Mouse (Mus musculus) c-Kit-negative CD71-positive TER-119-positive erythroid progenitor cells, embryonic 14.5 days (primary cell): ENCODE data around the gene Ranbp6.
A peak's percentile ranks its signal among the peaks of the same experiment; 100 is the strongest.

ENCODE experiments used
- DNase-seq: peaks from one replicate; pipeline ENCODE4 v3.0.0-alpha.2; 2013; ENCODE audit warnings: low read depth, low spot score

The Ranbp6 gene

DNA sequence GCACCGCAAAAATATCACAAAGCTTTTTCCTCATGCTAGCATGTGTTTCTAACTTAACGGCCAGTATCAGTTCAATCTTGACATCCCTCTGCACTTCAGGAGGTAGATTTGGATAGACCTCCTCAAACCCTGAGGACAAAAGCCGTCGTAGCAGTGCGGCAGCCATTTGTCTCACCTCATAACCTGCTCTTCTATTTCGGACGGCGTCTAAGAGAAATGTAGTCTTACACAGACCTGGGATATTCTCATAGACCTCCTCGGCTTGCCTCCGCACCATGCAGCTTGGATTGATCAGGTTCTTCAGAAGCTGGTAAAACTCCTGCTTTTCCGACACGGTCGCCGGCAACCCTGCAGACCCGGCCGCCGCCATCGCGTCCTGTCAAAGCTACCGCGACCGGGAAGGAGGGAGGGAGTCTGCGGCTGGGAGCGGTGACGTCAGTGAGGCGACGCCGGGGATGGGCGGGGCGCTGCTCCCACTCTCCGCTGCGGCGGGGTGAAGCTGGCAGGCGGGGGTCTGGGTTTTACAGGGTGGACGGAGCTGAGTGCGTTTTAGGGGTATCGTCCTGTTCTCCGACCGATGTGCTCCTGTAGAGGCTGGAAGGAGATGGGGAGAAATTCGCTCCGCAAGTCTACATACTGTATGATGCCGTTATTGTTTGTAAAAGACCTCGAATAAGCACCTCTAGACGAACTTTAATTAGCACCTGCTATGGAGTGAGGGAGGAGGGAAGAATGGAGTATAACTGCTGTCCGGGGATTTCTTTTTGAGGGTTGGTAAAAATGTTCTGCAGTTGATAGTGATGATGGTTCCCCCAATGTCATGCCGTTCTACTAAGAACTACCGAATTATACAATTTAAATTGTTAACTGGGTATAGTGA, at the start of gene Ranbp6:
TSS of gene Ranbp6 (minus strand) at position 394 of the 880 bp plus-strand sequence.
- peak; percentile 69 for DNase-seq

DNA sequence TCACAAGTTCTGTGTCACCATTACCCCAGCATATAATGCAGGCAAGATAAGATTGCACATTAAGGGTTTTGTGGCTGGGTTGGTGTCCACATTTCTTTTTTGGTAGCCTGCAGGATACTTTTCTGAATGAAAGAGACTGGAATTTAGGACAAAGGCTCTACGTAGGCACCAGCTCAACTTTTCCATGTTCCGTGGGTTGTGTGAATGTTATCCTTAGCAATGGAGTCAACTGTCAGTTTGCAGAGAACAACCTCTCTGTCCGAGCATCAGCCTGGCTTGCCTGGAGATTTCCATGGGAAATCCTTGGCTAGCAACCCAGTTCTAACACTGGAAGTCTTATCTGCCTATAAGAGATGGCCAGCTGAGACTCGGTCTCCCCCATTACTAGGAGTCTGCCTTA, 48.0 kb upstream of the Ranbp6 start:
- DNase-seq: no peak

DNA sequence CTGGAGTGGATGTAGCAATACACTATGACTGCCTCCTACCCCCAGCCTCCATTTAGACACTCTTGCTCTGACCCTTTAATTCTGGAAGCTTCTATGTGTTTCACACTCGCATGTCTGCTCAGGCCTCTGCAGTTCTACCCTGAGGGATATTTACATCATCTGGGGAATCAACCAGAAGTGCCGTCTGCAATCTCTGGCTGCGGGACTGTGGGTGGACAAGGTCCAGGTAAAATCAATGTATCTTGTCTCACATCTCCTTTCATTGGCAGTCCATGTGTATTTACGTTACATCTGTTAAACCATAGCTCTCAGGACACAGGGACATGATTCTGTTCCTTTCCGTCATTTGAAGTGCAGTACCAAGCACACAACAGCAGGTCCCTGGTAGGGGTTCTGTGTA, 44.5 kb upstream of the Ranbp6 start:
- DNase-seq: no peak

DNA sequence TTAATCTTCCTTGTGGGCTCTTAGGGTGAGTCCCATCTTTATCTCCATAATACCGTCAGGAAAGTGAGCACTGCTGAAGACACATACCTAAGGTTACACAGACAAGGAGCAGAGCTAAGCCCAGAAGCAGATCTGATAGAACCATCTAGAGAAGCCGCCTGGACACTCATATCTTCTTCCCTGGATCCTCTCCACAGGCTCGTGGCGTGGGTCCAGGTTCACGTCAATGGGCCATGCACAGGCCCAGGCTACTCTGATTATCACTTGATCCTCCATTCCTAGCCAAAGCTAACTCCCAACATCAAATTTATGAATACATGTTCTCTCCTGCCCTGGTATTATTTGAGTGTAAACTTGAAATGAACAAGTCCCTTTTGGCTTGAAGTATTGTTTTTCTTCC, 40.9 kb upstream of the Ranbp6 start:
- no peak for DNase-seq

DNA sequence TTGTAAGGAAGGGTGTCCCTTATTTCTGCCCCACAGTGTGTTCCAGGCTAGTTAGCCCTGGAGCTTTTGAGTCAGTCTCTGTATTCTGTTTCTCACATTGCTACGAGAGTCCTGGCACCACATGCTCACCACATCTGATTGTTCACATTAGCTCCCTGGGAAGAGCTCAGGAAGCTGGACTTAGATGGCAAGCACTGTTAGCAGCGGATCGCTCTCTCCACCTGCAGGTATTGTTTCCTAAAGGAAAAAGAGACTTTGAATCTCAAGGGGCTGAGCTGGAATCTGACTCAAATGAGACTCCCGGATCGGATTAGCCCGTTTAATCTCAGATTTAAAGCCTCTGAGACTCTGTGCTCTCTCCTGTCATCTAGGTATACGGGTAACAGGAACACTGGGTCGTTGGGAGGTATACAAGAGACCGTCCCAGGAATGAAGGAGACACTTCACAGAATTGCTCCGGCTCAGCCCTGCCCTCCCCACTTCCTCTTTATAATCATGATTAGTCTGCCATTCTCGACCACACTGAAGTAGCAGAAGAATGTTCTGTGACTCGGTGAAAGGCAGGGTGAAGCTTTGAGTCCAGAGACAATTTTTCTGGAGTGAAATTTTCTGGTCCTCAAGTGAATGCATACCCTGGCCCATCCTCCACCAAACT, 38.4 kb upstream of the Ranbp6 start:
- no peak for DNase-seq

DNA sequence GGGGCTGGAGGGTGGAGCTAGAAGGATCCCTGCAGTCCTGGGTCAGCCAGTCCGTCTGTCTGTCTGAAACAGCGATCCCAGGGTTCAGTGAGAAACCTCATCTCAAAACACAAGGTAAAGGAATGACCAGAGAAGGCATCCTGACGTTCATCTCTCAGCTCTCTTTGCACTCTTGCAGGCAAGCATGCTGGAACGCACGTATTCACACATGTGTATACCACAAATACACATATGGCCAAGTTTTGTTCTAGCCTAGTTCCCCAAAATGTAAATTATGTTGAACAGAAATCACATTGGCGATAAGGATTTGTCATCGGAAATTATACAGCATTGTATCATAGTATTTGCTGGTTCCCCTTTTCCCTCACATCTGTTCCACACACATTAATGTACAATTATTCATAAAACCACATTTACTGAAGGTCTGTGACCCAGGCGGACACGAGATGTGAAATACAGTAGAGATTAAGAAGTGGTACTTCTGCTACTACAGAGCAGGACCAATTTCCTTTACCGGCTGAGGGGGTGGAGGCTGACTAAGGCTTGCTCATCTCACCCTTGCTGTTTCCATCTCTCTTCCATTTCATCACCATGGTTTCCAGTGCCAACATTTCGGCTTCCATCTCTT, 37.3 kb upstream of the Ranbp6 start:
- no peak for DNase-seq

DNA sequence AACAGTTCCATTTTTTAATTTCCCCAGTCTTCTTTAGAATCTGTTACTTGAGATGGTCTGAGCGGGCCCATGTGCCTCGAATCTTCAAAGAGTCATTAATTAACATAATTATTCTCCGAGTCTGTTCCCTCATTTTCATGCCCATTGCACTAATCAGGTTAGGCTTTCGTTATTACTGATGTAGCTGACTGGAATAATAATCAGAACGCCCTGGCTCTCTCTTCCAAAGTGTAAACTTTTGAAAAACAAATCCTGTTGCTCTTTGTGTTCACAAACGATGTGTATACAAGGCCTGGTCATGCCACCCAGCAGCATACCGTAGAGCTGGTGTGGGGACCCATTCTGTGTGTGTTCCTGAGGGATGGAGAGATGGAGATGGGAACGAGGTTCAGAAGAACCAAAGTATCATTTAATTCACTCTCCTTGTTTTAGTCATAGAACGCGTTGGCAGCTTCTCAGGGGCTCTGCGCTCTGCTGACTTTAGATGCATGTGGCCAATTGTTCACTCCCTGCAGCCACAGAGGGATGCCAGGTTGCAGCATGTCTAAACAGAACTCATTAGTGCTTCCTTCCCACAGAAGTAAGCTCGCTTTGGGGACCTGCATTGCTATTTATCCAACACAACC, 31.4 kb upstream of the Ranbp6 start:
- DNase-seq: no peak

DNA sequence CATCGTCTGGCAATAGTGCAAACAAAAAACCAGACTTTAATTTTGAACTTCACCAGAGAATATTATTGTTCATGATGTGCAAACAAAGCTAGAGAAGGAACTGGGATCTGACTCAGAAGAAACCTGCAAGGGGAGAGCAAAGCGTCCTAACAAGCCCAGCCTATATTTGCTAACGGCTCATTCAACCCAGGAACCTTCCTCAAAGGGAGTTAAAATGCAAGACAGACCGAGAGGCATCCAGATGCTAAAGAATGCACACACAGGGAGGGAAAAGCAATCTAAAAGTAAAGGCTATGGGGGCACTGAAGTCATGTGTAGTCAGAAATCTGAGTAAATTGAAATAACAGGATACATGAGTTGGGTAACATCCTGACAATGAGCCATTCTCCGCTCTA, 30.9 kb upstream of the Ranbp6 start:
- DNase-seq: no peak

DNA sequence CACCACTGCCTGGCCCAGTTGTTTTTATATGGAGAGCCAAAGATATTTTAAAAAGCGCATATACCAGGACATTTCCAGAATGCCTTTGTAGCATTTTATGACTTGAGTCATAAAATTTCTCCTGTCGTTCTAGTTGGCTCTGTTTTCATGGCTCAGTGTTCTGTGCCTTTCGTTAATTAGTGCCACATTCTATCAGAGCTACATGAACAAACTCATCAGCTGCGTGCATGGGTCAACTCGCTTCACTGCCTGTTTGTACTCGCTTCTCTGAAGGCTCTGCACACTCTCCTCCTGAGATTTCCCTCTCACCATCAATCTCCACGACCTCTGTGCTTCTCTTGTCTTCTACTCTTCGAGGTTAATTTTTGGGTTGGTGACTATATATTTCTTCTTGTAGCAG, 30.2 kb upstream of the Ranbp6 start:
- DNase-seq: no peak

DNA sequence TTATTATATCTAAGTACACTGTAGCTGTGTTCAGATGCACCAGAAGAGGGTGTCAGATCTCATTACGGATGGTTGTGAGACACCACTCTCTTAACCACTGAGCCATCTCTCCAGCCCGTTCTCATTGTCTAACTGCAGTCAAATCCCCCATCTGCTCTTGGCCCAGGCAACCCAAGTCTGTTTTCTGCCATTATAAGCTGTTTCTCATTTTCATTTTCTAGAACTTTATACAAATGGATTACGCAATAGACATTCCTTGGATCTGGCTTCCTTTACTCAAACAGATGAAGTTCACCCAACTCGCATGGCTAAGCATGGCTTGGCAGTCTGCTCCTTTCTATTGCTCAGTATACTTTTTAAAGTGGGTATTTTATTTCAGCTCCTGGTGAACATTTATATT, 27.9 kb upstream of the Ranbp6 start:
- DNase-seq: no peak

DNA sequence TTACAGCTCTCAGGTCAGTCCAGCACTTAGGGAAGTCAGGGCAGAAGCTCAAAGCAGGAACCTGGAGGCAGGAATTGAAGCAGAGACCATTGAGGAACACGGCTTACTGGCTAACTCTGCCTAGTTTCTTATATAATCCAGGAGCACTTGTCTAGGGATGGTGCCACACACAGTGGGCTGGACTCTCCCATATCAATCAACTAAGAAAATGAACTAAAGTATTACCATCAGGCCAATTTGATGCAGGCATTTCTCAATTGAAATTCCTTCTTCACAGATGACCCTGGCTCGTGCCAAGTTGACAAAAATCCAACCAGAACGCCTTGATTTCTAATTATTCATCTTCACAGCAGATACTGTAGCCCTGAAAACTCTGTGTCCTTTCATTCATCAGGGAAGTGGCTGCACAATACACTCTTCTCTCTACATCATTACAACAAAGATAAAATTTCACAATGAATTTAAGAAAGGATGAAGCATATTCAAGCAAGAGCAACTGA, 25.9 kb upstream of the Ranbp6 start:
- no peak for DNase-seq

DNA sequence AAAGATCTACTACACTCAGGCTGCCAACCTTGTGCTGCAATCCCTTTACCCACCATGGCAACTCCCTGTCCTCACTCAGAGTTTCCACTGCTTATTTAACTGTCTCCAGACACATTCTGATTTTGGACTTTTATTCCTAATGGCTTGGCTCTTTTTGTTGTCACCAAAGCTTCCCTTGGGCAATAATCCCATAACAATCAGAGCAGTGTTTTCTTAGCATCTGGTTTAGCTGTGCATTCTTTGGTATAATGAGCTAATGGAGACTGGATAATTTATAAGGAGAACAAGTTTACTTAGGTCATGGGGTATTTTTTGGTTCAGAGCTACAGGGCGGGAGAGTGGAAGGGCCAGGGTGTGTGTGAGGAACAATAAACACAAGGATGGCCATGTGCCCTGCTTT, 25.4 kb upstream of the Ranbp6 start:
- no peak for DNase-seq

DNA sequence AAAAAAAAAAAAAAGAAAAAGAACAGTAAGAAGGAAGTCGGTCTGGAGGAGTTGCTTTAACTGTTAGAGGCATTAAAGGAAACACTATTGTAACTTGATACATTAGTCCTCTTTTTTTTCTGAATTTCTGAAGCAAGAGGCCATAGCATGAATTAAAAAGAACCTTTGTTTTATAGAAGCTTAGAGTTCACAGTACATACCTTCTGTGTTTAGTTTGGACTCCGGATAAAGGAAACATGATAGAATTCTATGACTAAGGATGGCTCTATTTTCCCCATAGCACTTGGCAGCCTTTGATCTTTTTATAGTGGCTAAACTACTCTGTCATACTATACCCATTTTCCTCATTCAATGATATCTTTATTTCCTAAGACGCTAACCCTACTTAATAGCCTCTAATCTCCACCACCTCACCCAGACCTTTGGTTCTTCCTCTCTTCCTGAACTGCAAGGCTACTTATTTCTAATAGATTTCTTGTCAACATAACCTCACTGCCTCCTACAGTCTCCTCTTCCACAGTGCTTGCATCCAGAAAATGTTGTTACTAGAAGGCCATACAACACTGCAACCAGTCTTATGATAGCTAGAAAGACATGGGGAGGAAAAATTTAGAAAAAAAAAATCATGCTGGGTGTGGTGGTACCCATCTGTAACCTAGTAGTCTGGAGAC, 22.7 kb upstream of the Ranbp6 start:
- no peak for DNase-seq

DNA sequence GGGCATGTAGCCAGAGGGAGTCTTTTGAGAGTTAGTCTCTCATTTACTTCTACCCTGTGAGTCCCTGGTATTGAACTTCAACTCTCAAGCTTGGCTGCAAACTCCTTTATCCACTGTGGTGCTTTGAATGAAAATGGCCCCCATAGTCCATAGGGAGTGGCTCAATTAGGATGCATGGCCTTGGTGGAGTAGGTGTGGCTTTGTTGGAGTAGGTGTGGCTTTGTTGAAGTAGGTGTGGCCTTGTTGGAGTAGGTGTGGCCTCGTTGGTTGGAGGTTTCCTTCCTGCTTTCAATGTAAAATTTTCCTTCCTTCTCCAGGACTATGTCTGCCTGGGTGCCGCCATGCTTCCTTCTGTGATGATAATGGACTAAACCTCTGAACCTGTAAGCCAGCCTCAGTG, 18.1 kb upstream of the Ranbp6 start:
- no peak for DNase-seq

DNA sequence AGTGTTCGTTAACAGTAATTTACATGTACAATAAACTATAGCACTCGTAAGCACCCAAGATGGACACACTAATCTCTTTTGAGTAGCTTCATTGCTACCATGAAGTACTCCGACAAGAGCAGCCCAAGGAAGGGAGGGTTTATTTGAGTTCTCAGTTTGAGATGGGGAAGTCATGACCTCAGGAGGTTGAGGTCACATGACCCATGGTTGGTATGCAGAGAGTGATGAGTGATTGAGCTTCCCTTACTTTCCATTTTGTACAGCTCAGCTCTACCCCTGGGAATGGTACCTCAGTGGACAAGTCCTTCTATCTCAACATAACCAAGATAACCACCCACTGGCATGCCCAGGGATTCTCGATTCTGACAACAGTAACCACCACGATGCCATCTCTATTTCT, 15.8 kb upstream of the Ranbp6 start:
- no peak for DNase-seq

DNA sequence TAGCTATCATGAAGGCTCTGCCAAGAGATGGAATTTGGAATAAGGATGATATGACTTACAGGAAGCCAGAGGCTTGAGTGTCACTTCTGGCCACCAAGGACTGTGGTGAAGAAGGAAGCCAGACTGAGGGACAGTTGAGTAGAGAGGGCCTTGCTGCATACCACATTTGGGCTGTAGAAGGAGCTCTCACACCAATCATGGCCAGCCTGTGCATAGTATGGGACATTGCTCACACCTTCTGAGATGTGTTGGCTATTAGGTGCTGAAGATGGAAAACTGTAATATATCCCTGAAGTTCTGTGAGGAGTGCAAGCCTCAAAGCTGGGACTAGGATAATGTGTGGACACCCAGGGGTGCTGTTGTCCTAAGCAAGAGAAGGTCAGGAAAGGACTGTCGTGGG, 13.9 kb upstream of the Ranbp6 start:
- no peak for DNase-seq

DNA sequence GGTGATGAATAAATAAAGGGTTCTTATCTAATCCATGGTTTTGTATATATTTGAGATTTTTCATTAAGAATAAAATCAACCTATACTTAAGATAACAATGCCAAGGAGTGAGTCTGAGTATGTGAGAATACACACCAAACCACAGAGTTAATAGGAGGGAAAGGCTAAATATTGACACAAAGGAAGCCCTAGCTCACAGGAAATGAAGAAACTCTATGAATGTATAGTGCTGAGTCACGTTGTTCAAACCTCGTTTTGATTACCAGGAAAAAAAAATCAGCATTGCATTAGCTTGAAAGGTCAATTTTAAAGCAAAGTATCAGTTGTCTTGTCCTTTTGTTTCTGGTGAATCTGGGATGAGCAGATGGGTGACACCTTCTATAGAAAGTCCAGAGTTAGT, 12.2 kb upstream of the Ranbp6 start:
- no peak for DNase-seq

DNA sequence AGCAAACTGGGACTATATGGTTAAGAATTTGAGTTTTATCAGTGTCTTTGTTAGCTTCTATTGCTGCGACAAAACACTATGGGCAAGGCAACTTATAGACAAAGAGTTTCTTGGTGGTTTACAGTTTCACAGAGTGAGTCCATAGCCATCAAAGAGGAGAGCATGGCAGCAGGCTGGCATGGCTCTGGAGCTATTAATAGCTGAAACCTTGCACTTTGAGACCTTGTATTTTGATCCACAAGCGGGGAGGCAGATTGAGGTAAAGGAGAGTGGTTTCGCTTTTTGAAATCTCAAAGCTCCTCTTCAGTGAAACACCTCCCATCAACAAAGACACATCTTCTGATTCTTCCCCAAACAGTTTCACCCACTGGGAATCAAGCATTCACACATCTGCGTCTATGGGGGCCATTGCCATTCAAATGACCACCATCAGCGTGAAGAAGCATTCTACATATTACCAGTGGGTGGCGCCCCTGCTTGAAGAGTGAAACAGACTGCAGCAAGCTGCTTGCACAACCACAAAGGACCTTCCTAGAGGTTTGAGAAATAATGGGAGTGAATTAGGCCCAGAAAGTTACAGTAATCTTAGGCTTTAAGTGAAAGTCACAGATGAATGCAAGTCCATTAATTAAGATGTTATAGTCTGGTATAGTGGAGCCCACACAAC, 11.4 kb upstream of the Ranbp6 start:
- no peak for DNase-seq

DNA sequence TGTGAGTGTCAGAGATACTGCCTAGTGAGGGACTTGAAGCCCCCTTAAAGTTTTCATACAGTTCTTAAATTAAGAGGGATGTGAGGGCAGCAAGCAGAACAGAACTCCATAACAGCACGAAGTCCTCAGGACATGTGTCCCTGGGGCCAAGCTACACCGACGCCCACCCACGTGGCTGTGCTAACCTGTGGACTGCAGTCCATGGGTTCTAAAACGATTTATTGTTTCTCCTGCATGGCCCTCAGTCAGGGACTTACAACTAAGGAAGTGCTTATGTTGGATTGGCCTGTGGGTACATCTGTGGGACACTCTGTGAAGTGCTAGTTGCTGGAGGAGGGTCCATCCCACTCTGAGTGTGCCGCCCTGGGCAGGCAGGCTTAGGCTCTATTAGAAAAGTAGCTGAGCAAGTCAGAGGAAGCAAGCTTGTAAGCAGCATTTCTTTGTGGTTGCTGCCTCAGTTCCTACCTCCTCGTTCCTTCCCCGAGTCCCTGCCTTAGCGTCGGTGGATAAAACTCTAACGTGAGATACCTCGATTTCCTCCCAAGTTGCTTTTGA, 10.8 kb upstream of the Ranbp6 start:
- DNase-seq: no peak

DNA sequence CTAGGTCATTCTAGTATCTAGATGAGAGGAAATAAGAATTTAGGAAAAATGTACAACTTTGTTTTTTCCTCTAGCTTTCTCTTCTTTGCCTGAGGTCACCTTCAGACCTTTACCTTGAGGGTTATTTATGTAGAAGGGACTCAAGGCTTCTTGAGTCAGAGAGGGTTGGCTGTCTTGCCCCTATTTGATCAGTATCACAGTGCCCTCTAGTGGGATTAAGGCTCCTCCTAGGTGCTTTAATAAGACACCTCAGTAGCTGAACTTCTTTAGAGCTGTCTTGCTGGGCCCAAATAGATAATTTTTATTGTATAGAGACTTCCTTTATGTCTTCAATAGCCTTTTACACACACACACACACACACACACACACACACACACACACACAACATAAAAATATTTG, 8.2 kb upstream of the Ranbp6 start:
- no peak for DNase-seq

DNA sequence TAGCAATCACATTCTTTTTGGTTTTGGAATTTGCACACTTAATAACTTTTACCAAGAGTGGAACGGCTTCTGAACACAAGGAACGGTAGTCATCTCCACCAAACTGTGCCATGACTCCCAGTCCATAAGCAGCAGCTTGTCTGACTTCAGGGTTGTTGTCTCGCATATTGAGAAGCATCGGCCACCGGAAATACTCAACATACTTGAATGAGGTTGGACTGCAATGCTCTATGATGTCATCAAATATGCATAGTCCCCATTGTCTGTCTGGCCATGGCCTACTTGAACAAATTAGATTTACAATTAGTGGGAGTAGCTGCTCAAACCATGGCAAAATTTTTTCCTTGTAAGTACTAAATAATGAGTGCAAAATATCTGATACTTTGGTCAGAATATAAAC, 2.8 kb downstream of the Ranbp6 start:
- no peak for DNase-seq
